ENCODE assay signal across 22 mouse cellular contexts in the genomic region with DNA sequence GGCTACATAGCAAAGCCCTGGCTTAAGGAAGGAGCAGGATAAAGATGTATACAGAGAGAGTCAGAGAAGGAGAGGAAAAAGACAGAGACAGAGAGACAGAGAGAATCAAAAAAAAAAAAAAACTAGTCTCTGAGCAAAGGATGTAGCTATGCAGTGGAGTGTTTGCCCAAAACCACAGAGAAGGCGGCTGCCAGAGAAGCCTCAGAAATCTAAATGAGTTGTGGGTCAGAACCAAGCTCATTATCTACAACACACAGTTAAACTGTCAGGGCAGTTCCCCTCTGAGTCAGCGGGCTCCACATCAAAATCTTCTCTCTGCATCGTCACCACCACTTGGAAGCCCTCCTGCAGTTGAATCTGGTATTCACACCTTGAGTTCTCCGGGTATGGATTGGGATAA. TPM values are rescaled to one million over a fixed set of nuclear protein-coding genes. Genes with fewer than 3 reads are reported as not detected.
DNase-seq lines count a peak whose midpoint lies in the region; ATAC-seq and TF ChIP-seq lines count a peak whose summit lies in the region.
"Had no signal": no experiment of that assay in that cellular context is flagged by ENCODE, and none has a peak within 500 bp of the region (broad histone marks: within the 10 kb centered on the region; RNA-seq: fewer than 3 reads in every experiment).

No protein-coding gene starts in this region.

- no peaks in the 10 kb centered on the region for H3K36me3 ChIP-seq in forebrain, embryonic 11.5 days (ENCODE audit: control insufficient read depth, insufficient read depth, low read length)
- H3K36me3 ChIP-seq in forebrain, embryonic 13.5 days (ENCODE audit: poor library complexity, severe bottlenecking) = no peaks in the 10 kb centered on the region
- peaks cover 0 to 10% of the 10 kb centered on the region in 2 experiments; a peak in 2 of 4 replicates for H3K36me3 ChIP-seq in MEL (ENCODE audit: control insufficient read depth in 1 of 2, insufficient read depth in 2 of 2, low read length in 2 of 2)
- H3K36me3 ChIP-seq: embryonic facial prominence, embryonic 13.5 days; G1E; heart, embryonic 12.5 days; hindbrain, embryonic 12.5 days; kidney, embryonic 15.5 days had no signal

- no peak for TF ChIP-seq RAD21 in MEL (IDR thresholded peaks at IDR 0.05; ENCODE audit: low read depth, low read length)

- DNase-seq in forebrain, embryonic 11.5 days (ENCODE audit: low spot score) = peak; percentile 10
- peak; percentile 73 for DNase-seq in MEL (ENCODE audit: low read depth, low spot score)
- no peak for DNase-seq in kidney, adult 9 months
- DNase-seq in retina, embryonic 14.5 days (ENCODE audit: low spot score) = no peak
- no peak for DNase-seq in heart, postnatal 25 days (ENCODE audit: low spot score)
- DNase-seq: adrenal gland, postnatal 10 days; cerebellum, adult 11 months; cerebellum, adult 8-10 months; cerebellum, postnatal 14 days; gastrocnemius, postnatal 10 days; heart, postnatal 4 days had no signal

- no peak overlapping the region for H3K27ac ChIP-seq in forebrain, embryonic 11.5 days (ENCODE audit: low read depth, low read length)
- no peak overlapping the region for H3K27ac ChIP-seq in forebrain, embryonic 13.5 days
- peak overlapping the region; percentile 28; the same call in 1 of the 2 replicates for H3K27ac ChIP-seq in MEL (ENCODE audit: control insufficient read depth, low read depth, low read length)
- H3K27ac ChIP-seq: embryonic facial prominence, embryonic 13.5 days; hindbrain, embryonic 12.5 days; kidney, embryonic 15.5 days had no signal

- no peak overlapping the region for H3K9ac ChIP-seq in forebrain, embryonic 11.5 days (ENCODE audit: low read length)
- H3K9ac ChIP-seq in forebrain, embryonic 13.5 days = no peak overlapping the region
- no peak overlapping the region for H3K9ac ChIP-seq in MEL (ENCODE audit: control insufficient read depth, low read depth, low read length, poor library complexity, severe bottlenecking)
- H3K9ac ChIP-seq: embryonic facial prominence, embryonic 13.5 days; heart, embryonic 12.5 days; hindbrain, embryonic 12.5 days; kidney, embryonic 15.5 days had no signal

- peak; percentile 81 to 89 for TF ChIP-seq EP300 in MEL (IDR thresholded peaks at IDR 0.05; ENCODE audit: low read depth in 1 of 2, low read length in 2 of 2)

- ATAC-seq in forebrain, embryonic 11.5 days (replicated peaks; ENCODE audit: low FRiP score) = no peak
- no peak for ATAC-seq in forebrain, embryonic 13.5 days
- ATAC-seq in common myeloid progenitor, adult 5-6 weeks (replicated peaks; ENCODE audit: low read depth, poor library complexity, severe bottlenecking) = peak; percentile 77
- ATAC-seq: forebrain, embryonic 14.5 days; hindbrain, embryonic 16.5 days; inflammation-experienced regulatory T-cells, adult 6 months; intestine, postnatal 0 days had no signal

- intact Hi-C loops in heart, postnatal 25 days (cut with DNase I) = no loop called here

- H3K4me2 ChIP-seq in forebrain, embryonic 11.5 days (ENCODE audit: low read depth, low read length, severe bottlenecking) = no peak overlapping the region
- no peak overlapping the region for H3K4me2 ChIP-seq in forebrain, embryonic 13.5 days
- H3K4me2 ChIP-seq: embryonic facial prominence, embryonic 13.5 days; heart, embryonic 12.5 days; hindbrain, embryonic 12.5 days; kidney, embryonic 15.5 days had no signal

- WGBS in forebrain, embryonic 11.5 days = 74% methylated on average over 4 of the region's 4 CpGs
- 84% methylated on average over 4 of the region's 4 CpGs for WGBS in forebrain, embryonic 13.5 days

- no peak for TF ChIP-seq POLR2A in MEL (IDR thresholded peaks at IDR 0.05; ENCODE audit: control insufficient read depth in 1 of 2, insufficient read depth in 1 of 2, low read depth in 1 of 2, low read length in 2 of 2, poor library complexity in 1 of 2)

- H3K79me2 ChIP-seq in MEL (ENCODE audit: control insufficient read depth, insufficient read depth, low read length, poor library complexity) = no peaks in the 10 kb centered on the region

- no peak overlapping the region for H3K4me3 ChIP-seq in forebrain, embryonic 11.5 days (ENCODE audit: low read depth, low read length)
- H3K4me3 ChIP-seq in forebrain, embryonic 13.5 days = no peak overlapping the region
- H3K4me3 ChIP-seq in MEL (ENCODE audit: control insufficient read depth in 1 of 2, insufficient read depth in 1 of 2, low read depth in 2 of 2, low read length in 2 of 2) = no peak overlapping the region
- H3K4me3 ChIP-seq: embryonic facial prominence, embryonic 13.5 days; heart, embryonic 12.5 days; hindbrain, embryonic 12.5 days; kidney, embryonic 15.5 days had no signal

- no peaks in the 10 kb centered on the region for H3K27me3 ChIP-seq in forebrain, embryonic 11.5 days (ENCODE audit: control insufficient read depth, insufficient read depth, low read length)
- H3K27me3 ChIP-seq in forebrain, embryonic 13.5 days = no peaks in the 10 kb centered on the region
- H3K27me3 ChIP-seq in MEL (ENCODE audit: control insufficient read depth in 1 of 2, insufficient read depth in 2 of 2, low read length in 2 of 2) = no peaks in the 10 kb centered on the region
- H3K27me3 ChIP-seq: embryonic facial prominence, embryonic 13.5 days; heart, embryonic 12.5 days; hindbrain, embryonic 12.5 days; kidney, embryonic 15.5 days had no signal

- no peaks in the 10 kb centered on the region for H3K9me3 ChIP-seq in forebrain, embryonic 11.5 days (ENCODE audit: control insufficient read depth, low read length)
- no peaks in the 10 kb centered on the region for H3K9me3 ChIP-seq in forebrain, embryonic 13.5 days (replicated peaks)
- H3K9me3 ChIP-seq in MEL (replicated peaks; ENCODE audit: insufficient read depth, low read length) = no peaks in the 10 kb centered on the region
- H3K9me3 ChIP-seq: embryonic facial prominence, embryonic 13.5 days; G1E; heart, embryonic 12.5 days; hindbrain, embryonic 12.5 days; kidney, embryonic 15.5 days had no signal

- no peaks in the 10 kb centered on the region for H3K4me1 ChIP-seq in forebrain, embryonic 11.5 days (replicated peaks; ENCODE audit: control insufficient read depth, insufficient read depth, low read length)
- no peaks in the 10 kb centered on the region for H3K4me1 ChIP-seq in forebrain, embryonic 13.5 days
- peaks cover 0 to 12% of the 10 kb centered on the region in 2 experiments; a peak in 2 of 4 replicates for H3K4me1 ChIP-seq in MEL (ENCODE audit: control insufficient read depth in 1 of 2, insufficient read depth in 2 of 2, low read length in 2 of 2)
- H3K4me1 ChIP-seq: embryonic facial prominence, embryonic 13.5 days; heart, embryonic 12.5 days; hindbrain, embryonic 12.5 days; kidney, embryonic 15.5 days had no signal

- no peak for TF ChIP-seq CTCF in MEL (IDR thresholded peaks at IDR 0.05 in 2 of 3, conservative IDR thresholded peaks at IDR 0.05 in 1 of 3; ENCODE audit: control insufficient read depth in 1 of 3, insufficient read depth in 1 of 3, low read depth in 2 of 3, low read length in 3 of 3, poor library complexity in 1 of 3, severe bottlenecking in 1 of 3)

TF ChIP-seq in MEL, 35 proteins besides CTCF, POLR2A, EP300 and RAD21 (continues in another document):
- TF ChIP-seq TBP (IDR thresholded peaks at IDR 0.05; ENCODE audit: low read depth, low read length) = no peak
- no peak; the same call in 1 of the 2 replicates for TF ChIP-seq RCOR1 (IDR thresholded peaks at IDR 0.05; ENCODE audit: low read depth, low read length)
- no peak for TF ChIP-seq HCFC1 (IDR thresholded peaks at IDR 0.05; ENCODE audit: low read depth, low read length)
- TF ChIP-seq GATA1 (IDR thresholded peaks at IDR 0.05; ENCODE audit: low read depth, low read length) = peak; percentile 58
- TF ChIP-seq USF2 (IDR thresholded peaks at IDR 0.05; ENCODE audit: borderline replicate concordance in 1 of 2, insufficient read depth in 1 of 2, low read depth in 1 of 2, low read length in 2 of 2) = no peak
- no peak for TF ChIP-seq NRF1 (IDR thresholded peaks at IDR 0.05; ENCODE audit: insufficient read depth, low read depth, low read length, poor library complexity, severe bottlenecking)
- TF ChIP-seq MAFK (IDR thresholded peaks at IDR 0.05; ENCODE audit: borderline replicate concordance, low read depth, low read length) = no peak
- no peak for TF ChIP-seq ZC3H11A (IDR thresholded peaks at IDR 0.05; ENCODE audit: low read depth, low read length)
- no peak for TF ChIP-seq E2F4 (IDR thresholded peaks at IDR 0.05; ENCODE audit: borderline replicate concordance, low read depth, low read length)
- TF ChIP-seq ZMIZ1 (IDR thresholded peaks at IDR 0.05; ENCODE audit: low read depth, low read length) = no peak
- 0 out of 2 replicates have a peak, but pooled peaks have one; percentile 48 for TF ChIP-seq JUND (IDR thresholded peaks at IDR 0.05; ENCODE audit: low read depth, low read length)
- TF ChIP-seq ETS1 (IDR thresholded peaks at IDR 0.05; ENCODE audit: low read depth, low read length) = no peak
- TF ChIP-seq MAZ (IDR thresholded peaks at IDR 0.05; ENCODE audit: low read depth, low read length) = no peak
- TF ChIP-seq ZKSCAN1 (IDR thresholded peaks at IDR 0.05; ENCODE audit: low read depth, low read length) = no peak
- TF ChIP-seq SMC3 (IDR thresholded peaks at IDR 0.05; ENCODE audit: low read depth, low read length) = no peak
- no peak for TF ChIP-seq CHD2 (IDR thresholded peaks at IDR 0.05; ENCODE audit: low read length)
- no peak for TF ChIP-seq GABPA (IDR thresholded peaks at IDR 0.05; ENCODE audit: low read depth, low read length)
- TF ChIP-seq MAX (IDR thresholded peaks at IDR 0.05; ENCODE audit: low read length) = peak; percentile 29; the same call in 1 of the 2 replicates
- TF ChIP-seq TCF12 (IDR thresholded peaks at IDR 0.05; ENCODE audit: low read depth, low read length) = peak; percentile 58

RNA-seq across cellular contexts. Expression of a gene that starts 5.1 kb away (rescaled TPM):
- polyA plus RNA-seq in forebrain, embryonic 11.5 days (2014; fragmentation: Nextera tagmentation; extraction: Ambion mirVana) = not detected in 2 replicates
- polyA plus RNA-seq in forebrain, embryonic 13.5 days (2015; fragmentation: Nextera tagmentation; extraction: Ambion mirVana) = 0.13 TPM in 1 of 2 replicates, not detected in the other
- 0.12 and 0.16 TPM in 2 replicates for total RNA-seq in MEL (2012; rRNA removed)
- under 1 TPM in 1 of 2 experiments, not detected in 1; 0.25 TPM for polyA plus RNA-seq in MEL (2012; ENCODE audit: insufficient read depth in 1 of 2, insufficient read length in 2 of 2, low read depth in 1 of 2, low replicate concordance in 2 of 2, missing spikeins in 1 of 2)
- 0.23 TPM in 1 of 2 replicates, not detected in the other for total RNA-seq in common myeloid progenitor, adult 5-6 weeks (2017)
- under 1 TPM; 0.48 to 0.62 TPM for total RNA-seq in heart, postnatal 25 days (2021)
- polyA plus RNA-seq: embryonic facial prominence, embryonic 13.5 days; G1E; heart, embryonic 12.5 days; hindbrain, embryonic 12.5 days; hindbrain, embryonic 16.5 days; inflammation-experienced regulatory T-cells, adult 6 months; intestine, postnatal 0 days had no signal

RNA-seq across cellular contexts. Expression of a gene that starts 32.1 kb away (rescaled TPM):
- polyA plus RNA-seq in forebrain, embryonic 11.5 days (2014; fragmentation: Nextera tagmentation; extraction: Ambion mirVana) = 34.3 and 35.5 TPM in 2 replicates
- polyA plus RNA-seq in forebrain, embryonic 13.5 days (2015; fragmentation: Nextera tagmentation; extraction: Ambion mirVana) = 34.8 and 36.6 TPM in 2 replicates
- 135 and 143 TPM in 2 replicates for total RNA-seq in MEL (2012; rRNA removed)
- 100 to 1,000 TPM in 1 of 2 experiments, not detected in 1; 337 TPM for polyA plus RNA-seq in MEL (2012; ENCODE audit: insufficient read depth in 1 of 2, insufficient read length in 2 of 2, low read depth in 1 of 2, low replicate concordance in 2 of 2, missing spikeins in 1 of 2)
- total RNA-seq in common myeloid progenitor, adult 5-6 weeks (2017) = 31.5 and 34.1 TPM in 2 replicates
- 10 to 100 TPM; 39.6 to 43.9 TPM for total RNA-seq in heart, postnatal 25 days (2021)

Comparison
In these comparisons a context has a peak if more than half of its experiments do, and no peak if none do; other contexts are left out.
1. DNase-seq: peak in forebrain, embryonic 11.5 days (single experiment) and MEL (single experiment); none in kidney, adult 9 months (single experiment), retina, embryonic 14.5 days (single experiment) and heart, postnatal 25 days (single experiment).